Mouse (Mus musculus) c-Kit-positive CD71-positive TER-119-positive erythroid progenitor cells, embryonic 14.5 days (primary cell): ENCODE data around the gene Gm4450.
"Not testable (repeated sequence)": the region's sequence is repeated elsewhere in the genome, so short reads cannot be mapped to it uniquely, and the experiment has no call there.

Experiments
- DNase-seq: peaks from one replicate; pipeline ENCODE4 v3.0.0-alpha.2; 2013; ENCODE audit warnings: low spot score

Gene Gm4450

DNA sequence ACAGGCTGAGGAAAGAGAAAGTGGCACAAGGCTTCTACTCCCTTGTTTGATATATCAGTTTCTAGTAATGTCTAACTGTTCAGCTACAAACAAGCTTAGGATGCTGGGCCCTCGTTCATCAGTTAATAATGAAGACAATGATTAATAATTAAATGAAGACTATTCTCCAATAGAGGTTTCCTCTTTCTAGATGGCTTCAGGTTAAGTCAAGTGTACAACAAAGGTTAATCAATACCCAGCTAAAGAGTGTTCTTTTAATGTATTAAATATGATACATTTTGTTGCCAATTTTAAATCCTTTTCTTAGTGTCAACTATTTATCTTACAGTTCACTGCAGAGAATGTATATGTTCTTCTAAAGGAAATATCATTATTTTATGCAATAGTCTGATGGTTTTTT, at the start of gene Gm4450:
Gm4450 (minus strand) TSS at position 101 of the 400 bp plus-strand sequence.
- not testable (repeated sequence) for DNase-seq

DNA sequence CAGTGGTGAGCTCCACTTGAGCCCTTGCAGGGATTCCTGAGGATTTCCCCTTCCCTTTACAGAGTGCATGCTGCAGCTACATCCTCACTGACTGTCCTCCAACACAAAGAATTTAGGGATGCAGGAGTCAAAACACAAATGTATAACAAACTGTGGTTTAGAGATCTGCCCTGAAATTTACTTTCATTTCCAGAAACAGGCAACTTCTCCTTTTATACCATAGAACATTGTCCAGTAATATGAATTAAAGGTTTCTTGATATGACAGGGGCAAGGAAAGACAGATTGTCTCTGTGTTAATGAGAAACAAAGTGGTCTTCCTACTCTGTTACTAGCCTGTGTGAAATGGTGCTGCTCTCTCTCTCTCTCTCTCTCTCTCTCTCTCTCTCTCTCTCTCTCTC, 40.5 kb upstream of the Gm4450 start:
- not testable (repeated sequence) for DNase-seq

DNA sequence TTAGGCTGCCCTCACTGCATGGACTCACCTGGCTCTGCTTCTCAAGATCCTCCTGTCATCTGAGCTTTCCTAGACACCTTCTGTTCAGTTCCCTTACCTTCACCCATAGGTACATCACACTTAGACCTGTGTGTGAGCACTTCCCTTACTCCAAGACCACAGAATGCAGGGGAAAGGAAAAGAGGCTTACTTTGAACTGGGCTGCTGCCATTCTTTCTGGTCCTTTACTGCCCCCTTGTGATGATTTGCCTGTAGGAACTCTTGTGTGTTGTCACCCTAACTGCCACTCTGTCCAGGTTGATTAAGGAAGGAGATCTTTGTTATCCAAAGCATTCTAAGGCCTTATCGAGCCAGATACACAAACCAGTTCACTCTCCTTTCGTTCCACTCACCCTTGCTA, 39.8 kb upstream of the Gm4450 start:
- DNase-seq = not testable (repeated sequence)

DNA sequence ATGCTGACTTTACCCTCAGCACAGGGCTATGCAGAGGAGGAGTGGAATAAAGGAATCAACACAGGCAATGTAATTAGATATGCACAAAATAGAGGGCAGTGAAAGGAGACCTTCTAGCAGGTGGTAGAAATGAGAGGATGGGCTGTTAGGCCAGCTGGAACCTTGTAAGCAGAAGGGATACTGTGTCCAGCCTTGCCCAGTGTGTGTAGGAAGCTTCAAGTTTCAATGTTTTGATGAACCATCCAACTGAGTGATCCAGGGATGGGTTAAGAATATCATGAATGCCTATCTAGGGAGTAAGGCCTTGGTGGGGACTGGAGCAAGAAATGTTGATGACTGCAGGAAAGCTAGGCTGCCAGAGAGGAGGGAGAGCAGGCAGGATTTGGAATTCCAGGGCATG, 38.1 kb upstream of the Gm4450 start:
- DNase-seq = not testable (repeated sequence)

DNA sequence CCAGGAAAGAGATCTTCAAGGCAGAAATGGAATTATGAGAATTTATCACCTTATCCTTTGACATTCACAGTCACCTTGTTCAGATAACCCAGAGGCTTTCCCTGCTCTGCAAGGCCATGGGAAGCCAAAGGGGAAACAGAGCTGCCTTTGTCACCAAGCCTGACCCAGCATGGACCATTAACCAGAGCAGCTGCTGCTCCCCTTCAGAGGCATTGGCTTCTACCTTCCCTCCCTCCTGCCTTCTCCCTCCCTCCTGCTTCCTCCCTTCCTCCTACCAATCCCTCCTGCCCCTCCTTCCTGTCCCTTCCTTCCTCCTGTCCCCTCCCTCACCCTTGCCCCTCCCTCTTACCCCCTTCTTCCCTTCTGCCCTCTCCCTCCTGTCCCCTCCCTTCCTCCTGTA, 37.3 kb upstream of the Gm4450 start:
- not testable (repeated sequence) for DNase-seq

DNA sequence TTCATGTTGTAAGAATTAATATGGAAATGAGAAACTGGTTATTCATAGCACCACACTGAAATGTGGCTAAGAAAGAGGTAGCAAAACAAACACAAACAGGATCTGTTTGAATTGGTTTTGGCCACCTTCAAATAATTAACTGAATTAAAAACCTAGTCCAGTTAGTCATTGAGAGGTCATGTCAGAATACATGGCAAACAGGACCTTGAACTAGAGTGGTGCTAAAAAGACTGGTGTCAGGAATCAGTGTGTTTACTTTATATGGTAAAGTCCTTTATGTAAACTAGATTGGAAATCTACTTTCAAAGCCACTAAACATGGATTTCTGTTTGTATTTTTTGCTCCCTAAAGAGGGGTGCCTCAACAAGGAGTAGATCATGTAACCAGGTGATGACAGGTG, 14.6 kb upstream of the Gm4450 start:
- not testable (repeated sequence) for DNase-seq

DNA sequence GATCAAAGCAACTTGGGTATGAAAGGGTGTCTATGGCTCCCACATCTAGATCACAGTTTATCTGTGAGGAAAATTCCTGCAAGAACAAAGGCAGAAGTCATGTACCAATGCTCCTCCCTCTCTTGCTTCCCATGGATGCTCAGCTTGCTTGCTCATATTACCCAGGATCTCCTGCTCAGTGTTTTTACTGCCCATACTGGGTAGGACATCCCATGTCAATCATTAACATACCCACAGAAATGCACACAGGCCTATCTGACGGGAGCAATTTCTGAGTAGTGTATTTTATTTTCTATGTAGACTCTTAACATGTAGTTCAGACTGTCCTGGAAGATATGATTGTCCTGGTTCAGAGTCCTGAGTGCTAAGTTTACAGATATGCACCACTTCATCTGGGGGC, 14.1 kb upstream of the Gm4450 start:
- DNase-seq = not testable (repeated sequence)

DNA sequence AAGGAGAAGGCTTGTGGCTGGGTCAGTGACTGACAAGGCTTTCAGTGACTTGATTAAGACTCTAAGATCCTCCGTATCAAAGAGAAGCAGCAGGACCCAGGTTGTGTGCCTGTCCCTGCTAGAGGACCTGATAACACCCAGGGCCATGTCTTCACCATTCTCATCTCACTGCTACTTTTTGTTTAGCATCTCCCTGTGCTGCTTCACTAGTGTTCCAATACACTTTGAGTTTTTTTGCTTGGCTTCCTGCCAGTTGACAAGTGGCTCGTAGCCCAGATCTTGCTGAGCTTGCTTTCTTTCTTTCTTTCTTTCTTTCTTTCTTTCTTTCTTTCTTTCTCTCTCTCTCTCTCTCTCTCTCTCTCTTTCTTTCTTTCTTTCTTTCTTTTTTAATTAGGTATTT, 12.4 kb upstream of the Gm4450 start:
- not testable (repeated sequence) for DNase-seq

DNA sequence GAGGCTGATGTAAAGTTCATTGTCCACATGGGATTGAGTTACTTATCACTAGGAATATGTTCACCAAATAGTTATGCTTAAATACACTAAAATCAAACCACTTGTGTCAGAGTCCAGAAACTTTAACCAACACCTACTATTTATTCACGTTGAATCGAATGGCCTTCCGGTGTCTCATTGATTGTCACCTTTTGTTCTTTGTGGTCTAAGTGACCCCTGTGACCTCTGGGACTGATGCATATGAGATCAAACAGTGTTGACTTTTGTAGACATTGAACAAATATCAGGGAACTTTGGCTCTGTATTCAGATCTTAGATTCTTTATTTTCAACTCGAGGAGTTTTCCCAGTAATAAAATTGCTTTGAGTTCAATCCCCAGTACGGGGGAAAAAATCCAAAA, 3.1 kb downstream of the Gm4450 start:
- DNase-seq = not testable (repeated sequence)

DNA sequence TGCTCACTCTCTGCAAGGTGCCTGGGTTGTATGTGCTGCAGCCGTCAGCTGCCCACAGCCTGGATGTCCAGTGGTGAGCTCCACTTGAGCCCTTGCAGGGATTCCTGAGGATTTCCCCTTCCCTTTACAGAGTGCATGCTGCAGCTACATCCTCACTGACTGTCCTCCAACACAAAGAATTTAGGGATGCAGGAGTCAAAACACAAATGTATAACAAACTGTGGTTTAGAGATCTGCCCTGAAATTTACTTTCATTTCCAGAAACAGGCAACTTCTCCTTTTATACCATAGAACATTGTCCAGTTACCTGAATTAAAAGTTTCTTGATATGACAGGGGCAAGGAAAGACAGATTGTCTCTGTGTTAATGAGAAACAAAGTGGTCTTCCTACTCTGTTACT, 13.0 kb downstream of the Gm4450 start:
- not testable (repeated sequence) for DNase-seq

DNA sequence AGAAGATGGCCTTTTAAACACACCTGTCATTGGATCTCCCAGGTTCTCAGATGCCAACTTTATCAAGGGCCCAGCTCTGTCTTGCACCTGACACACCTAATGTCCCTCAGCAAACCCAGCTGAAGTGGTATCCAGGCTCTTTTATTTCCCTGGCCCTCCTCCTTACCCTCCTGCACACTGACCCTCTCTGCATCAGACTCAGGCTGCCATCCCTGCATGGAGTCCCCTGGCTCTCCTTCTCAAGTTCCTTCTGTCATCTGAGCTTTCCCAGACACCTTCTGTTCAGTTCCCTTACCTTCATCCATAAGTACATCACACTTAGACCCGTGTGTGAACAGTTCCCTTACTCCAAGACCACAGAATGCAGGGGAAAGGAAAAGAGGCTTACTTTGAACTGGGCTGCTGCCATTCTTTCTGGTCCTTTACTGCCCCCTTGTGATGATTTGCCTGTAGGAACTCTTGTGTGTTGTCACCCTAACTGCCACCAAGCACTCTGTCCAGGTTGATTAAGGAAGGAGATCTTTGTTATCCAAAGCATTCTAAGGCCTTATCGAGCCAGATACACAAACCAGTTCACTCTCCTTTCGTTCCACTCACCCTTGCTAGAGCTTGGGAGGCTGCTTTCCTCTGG, 13.7 kb downstream of the Gm4450 start:
- DNase-seq = not testable (repeated sequence)

DNA sequence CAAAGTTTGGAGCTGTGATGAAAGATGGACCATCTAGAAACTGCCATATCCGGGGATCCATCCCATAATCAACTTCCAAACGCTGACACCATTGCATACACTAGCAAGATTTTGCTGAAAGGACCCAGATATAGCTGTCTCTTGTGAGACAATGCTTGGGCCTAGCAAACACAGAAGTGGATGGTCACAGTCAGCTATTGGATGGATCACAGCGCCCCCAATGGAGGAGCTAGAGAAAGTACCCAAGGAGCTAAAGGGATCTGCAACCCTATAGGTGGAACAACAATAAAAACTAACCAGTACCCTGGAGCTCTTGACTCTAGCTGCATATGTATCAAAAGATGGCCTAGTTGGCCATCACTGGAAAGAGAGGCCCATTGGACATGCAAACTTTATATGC, 14.7 kb downstream of the Gm4450 start:
- not testable (repeated sequence) for DNase-seq

DNA sequence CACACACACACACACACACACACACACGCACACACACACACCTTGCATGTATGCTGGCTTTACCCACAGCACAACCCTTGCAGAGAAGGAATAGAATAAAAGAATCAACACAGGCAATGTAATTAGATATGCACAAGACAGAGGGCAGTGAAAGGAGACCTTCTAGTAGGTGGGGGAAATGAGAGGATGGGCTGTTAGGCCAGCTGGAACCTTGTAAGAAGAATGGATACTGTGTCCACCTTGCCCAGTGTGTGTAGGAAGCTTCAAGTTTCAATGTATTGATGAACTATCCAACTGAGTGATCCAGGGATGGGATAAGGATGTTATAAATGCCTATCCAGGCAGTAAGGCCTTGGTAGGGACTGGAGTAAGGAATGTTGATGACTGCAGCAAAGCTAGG, 21.9 kb downstream of the Gm4450 start:
- no peak for DNase-seq

DNA sequence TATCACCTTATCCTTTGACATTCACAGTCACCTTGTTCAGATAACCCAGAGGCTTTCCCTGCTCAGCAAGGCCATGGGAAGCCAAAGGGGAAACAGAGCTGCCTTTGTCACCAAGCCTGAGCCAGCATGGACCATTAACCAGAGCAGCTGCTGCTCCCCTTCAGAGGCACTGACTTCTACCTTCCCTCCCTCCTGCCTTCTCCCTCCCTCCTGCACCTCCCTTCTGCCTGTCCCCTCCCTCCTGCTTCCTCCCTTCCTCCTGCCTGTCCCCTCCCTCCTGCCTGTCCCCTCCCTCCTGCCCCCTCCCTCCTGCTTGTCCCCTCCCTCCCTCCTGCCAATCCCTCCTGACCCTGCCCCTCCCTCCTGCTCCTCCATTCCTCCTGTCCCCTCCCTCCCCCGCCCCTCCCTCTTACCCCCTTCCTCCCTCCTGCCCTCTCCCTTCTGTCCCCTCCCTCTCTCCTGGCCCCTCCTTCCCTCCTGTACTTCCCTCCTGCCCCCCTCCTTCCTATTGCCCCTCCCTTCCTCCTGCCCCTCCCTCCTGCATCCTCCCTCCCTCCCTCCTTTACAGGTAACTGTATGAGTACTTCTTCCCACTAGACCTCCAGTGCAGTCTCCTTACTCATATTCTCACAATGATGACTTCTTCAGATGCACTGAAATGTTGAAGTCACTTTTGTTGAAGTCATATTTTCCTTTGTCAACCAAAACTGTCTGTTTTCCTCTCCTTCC, 22.7 kb downstream of the Gm4450 start:
- DNase-seq = no peak

DNA sequence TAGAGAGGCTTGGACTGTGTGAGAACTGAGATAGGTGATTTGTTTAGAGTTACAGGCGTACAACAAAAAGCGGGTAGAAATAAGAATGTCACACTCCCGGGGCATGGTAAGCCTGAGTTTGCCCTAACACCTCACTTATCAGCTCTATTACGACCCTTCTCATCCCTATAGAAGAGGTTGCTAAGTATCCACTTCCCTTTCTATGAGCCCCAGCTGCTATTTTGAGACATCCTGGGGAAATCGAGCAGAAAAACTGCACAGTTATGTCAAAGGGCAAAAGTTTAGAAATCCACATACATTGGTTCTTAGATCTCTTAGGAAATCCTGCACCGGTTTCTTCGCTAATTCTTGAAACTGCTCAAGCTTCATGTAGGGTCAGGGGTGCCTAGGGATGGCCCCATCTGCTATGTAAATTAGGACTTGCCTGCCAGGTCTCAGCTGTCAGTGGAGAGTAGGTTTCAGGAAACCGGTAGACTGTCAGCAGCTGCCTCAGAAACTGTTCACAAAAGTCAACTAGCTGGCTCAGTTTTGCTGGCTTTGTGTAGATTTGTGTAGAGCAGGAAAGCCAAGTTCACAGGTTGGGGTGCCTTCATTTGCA, 27.9 kb downstream of the Gm4450 start:
- no peak for DNase-seq

DNA sequence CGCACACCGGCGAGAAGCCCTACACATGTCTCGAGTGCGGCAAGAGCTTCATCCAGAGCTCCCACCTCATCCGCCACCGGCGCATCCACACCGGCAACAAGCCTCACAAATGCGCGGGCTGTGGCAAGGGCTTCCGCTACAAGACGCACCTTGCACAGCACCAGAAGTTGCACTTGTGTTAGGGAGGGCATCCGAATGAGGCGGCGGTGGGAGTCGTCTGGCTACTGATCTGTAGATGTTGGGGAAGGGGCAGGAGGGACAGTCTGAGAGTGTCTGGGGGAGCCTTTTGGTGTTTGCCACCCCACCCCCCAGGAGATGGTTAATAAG, 28.5 kb downstream of the Gm4450 start:
- no peak for DNase-seq

DNA sequence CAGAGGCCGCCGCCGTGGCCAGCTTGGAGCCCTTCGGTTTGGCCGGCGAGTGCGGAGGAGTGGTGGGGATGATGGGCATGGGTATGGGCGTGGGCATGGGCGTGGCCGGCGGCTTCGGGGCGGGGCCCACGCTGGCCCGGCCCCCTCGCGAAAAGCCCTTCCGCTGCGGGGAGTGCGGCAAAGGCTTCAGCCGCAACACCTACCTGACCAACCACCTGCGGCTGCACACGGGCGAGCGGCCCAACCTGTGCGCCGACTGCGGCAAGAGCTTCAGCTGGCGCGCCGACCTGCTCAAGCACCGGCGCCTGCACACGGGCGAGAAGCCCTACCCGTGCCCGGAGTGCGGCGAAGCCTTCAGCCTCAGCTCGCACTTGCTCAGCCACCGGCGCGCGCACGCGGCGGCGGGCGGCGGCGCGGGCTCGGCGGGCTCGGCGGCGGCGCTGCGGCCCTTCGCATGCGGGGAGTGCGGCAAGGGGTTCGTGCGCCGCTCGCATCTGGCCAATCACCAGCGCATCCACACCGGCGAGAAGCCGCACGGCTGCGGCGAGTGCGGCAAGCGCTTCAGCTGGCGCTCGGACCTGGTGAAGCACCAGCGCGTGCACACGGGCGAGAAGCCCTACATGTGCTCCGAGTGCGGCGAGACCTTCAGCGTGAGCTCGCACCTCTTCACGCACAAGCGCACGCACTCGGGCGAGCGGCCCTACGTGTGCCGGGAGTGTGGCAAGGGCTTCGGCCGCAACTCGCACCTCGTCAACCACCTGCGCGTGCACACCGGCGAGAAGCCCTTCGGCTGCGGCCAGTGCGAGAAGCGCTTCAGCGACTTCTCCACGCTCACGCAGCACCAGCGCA, 29.1 kb downstream of the Gm4450 start:
- DNase-seq = no peak

DNA sequence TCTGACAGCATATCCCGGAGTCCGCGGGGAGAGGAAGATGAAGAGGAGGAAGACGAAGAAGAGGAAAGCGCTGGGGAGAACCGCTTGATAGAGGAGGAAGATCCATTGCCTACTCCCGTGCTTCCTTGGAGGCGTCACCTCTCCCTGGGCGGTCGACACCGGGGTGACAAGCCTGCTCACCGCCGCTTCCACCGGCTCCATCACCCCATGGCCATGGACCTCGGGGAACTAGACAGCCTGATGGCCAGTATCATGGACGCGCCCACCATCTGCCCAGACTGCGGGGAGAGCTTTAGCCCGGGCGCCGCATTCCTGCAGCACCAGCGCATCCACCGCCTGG, 29.7 kb downstream of the Gm4450 start:
- DNase-seq = no peak

DNA sequence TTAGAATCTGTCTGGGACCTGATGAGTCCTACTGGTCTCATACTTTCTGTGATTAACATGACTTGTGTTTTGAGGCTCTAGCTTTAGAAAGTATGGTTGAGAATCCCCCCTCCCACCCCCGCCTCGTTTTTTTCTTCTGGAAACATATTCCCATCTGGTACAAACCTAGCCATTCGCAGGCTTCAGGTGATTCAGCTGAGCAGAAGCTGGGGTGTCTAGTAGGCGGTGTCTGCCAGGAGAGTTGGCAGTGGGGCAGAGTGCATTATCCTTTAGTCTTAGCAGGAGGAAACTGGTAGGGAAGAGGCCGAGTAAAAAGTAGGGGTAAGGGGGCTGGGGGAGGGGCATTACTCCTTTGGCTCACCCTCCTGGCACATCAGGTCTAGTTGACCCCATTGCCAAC, 30.2 kb downstream of the Gm4450 start:
- DNase-seq = no peak

DNA sequence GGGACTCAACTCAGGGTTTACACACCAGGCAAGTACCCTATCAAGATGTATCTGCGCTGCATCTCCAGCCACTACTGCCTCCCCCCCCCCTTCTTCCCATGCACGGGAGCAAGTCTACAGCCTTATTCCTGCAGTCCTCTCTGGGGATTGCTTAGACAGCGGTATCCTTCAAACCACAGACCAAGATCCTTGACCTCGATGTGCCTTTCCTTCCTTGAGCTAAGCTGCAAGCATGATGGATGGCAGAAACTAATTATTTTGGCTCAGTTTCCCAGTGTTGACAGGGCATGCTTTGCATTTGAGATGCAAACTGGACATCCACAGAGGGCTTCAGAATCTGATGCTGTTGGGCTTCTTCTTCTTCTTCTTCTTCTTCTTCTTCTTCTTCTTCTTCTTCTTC, 34.0 kb downstream of the Gm4450 start:
- DNase-seq = no peak

DNA sequence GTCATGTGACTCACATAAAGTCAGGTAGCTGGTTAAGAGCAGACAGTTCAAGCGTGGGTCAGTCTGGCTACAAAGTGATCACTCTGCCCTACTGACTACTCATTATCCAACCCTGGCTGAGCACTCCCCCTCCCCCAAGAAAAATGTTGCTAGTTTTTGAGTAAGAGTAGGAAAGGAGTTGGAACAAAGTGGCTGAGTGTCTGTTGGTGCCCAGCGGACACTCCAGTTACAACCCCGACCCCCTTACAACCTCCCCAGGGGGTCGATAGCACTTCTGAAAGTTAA, 37.2 kb downstream of the Gm4450 start:
- no peak for DNase-seq

DNA sequence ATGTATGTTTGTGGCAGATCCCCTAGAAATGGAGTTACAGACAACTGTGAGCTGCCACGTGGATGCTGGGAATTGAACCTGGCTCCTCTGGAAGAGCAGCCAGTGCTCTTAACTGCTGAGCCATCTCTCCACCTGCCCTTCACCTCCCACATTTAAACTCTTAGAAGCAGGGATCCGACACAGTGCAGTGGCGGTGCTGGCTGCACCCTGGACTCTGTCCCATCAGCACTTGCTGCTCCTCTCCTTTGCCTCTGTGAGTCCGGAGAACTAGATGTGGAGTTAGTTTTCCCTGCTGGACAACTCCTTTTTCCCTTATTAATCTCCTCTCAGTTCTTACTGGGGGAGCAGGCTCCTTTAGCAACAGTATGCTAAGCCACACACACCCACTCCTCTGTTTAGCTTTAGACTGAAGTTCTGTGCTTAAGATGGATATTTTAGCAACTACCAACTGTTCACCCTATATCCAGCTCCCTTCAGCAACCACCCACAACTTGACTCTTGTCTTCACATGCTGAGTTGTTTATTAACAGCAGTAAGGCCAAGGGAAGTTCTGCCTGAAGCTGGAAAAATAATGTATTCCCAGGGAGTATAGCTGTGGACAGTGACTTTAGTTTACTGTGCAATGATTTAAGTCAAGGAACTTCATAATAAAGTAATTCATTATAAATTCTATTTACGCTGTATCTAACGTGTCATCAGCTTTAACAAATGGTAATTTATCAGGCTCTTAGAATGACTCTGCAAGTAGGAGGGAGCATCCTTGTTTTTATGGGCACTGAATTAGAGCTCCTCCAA, 37.7 kb downstream of the Gm4450 start:
- no peak for DNase-seq
